Mouse (Mus musculus): ENCODE data around the gene Tm6sf1. TPM values are rescaled to one million over a fixed set of nuclear protein-coding genes. Genes with fewer than 3 reads are reported as not detected.
A peak's percentile ranks its signal among the peaks of the same experiment; 100 is the strongest.
"Not testable (repeated sequence)": the region's sequence is repeated elsewhere in the genome, so short reads cannot be mapped to it uniquely, and the experiment has no call there.

Gene Tm6sf1
- polyA plus RNA-seq (2016; fragmentation: Nextera tagmentation; extraction: Ambion mirVana): 8.5 and 9.6 TPM in 2 replicates

- under 1% methylated on average over 64 of the region's 64 CpGs for WGBS
- H3K27me3 ChIP-seq: peaks cover 52% of the 10 kb centered on the region
- H3K4me2 ChIP-seq: peak within 1 kb of the TSS; percentile 98
- H3K4me3 ChIP-seq (replicated peaks): peak within 1 kb of the TSS; percentile 64
- H3K9ac ChIP-seq: peak within 1 kb of the TSS; percentile 71
- ATAC-seq (ENCODE audit: low FRiP score): peak; percentile 83
- H3K27ac ChIP-seq: no peak within 1 kb of the TSS; the same call in 1 of the 2 replicates
- H3K4me1 ChIP-seq: peaks cover 34% of the 10 kb centered on the region
- H3K36me3 ChIP-seq (replicated peaks): no peaks in the 10 kb centered on the region
- no peaks in the 10 kb centered on the region for H3K9me3 ChIP-seq
Observed at GRCm38 (mm10) chr7:81858968-81859721, at the start of gene Tm6sf1. Gene Tm6sf1 (plus strand): TSS chr7:81859001.

GRCm38 (mm10) chr7:81824906-81825305 lies 33.9 kb upstream of the Tm6sf1 start:
- no peak overlapping the region for H3K4me3 ChIP-seq (replicated peaks)

GRCm38 (mm10) chr7:81825381-81825780 lies 33.4 kb upstream of the Tm6sf1 start:
- 56% methylated on average over 3 of the region's 3 CpGs for WGBS
- Histone ChIP-seq H3K9ac (no peak overlapping the region), H3K9me3 (no peaks in the 10 kb centered on the region), H3K4me2 (no peak overlapping the region), H3K27ac (no peak overlapping the region), H3K4me1 (peaks cover 40% of the 10 kb centered on the region), H3K36me3 (replicated peaks) (no peaks in the 10 kb centered on the region), H3K4me3 (replicated peaks) (no peak overlapping the region), H3K27me3 (no peaks in the 10 kb centered on the region)
- ATAC-seq (ENCODE audit: low FRiP score): no peak

More at GRCm38 (mm10) chr7:81824906-81825305, 33.9 kb upstream of the Tm6sf1 start:
- WGBS: 74% methylated on average over 3 of the region's 3 CpGs
- no peak for ATAC-seq (ENCODE audit: low FRiP score)
- Histone ChIP-seq H3K36me3 (replicated peaks) (no peaks in the 10 kb centered on the region), H3K27ac (no peak overlapping the region), H3K9me3 (no peaks in the 10 kb centered on the region), H3K27me3 (no peaks in the 10 kb centered on the region), H3K4me2 (no peak overlapping the region), H3K4me1 (peaks cover 37% of the 10 kb centered on the region), H3K9ac (no peak overlapping the region)

GRCm38 (mm10) chr7:81827806-81828667 lies 30.8 kb upstream of the Tm6sf1 start:
- Histone ChIP-seq H3K27ac (peak overlapping the region; percentile 97), H3K27me3 (no peaks in the 10 kb centered on the region), H3K9ac (peak overlapping the region; percentile 87), H3K4me3 (replicated peaks) (peak overlapping the region; percentile 86), H3K4me2 (peak overlapping the region; percentile 79), H3K9me3 (no peaks in the 10 kb centered on the region), H3K36me3 (replicated peaks) (no peaks in the 10 kb centered on the region), H3K4me1 (peaks cover 40% of the 10 kb centered on the region)
- WGBS: 21% methylated on average over 17 of the region's 17 CpGs
- ATAC-seq (ENCODE audit: low FRiP score): peak; percentile 4; the same call in 1 of the 2 replicates

- peak overlapping the region; percentile 97 for H3K27ac ChIP-seq
- peak overlapping the region; percentile 86 for H3K4me3 ChIP-seq (replicated peaks)
- ATAC-seq (ENCODE audit: low FRiP score): peak; percentile 80
- H3K27me3 ChIP-seq: no peaks in the 10 kb centered on the region
- peak overlapping the region; percentile 87 for H3K9ac ChIP-seq
- peak overlapping the region; percentile 79 for H3K4me2 ChIP-seq
- H3K9me3 ChIP-seq: no peaks in the 10 kb centered on the region
- H3K36me3 ChIP-seq (replicated peaks): no peaks in the 10 kb centered on the region
- WGBS: under 1% methylated on average over 66 of the region's 91 CpGs
- H3K4me1 ChIP-seq: peaks cover 40% of the 10 kb centered on the region
Observed at GRCm38 (mm10) chr7:81828681-81829378, 30.0 kb upstream of the Tm6sf1 start.

- no peaks in the 10 kb centered on the region for H3K9me3 ChIP-seq
- H3K27ac ChIP-seq: peak within 1 kb of the TSS; percentile 97
Observed at GRCm38 (mm10) chr7:81829379-81829894, 29.4 kb upstream of the Tm6sf1 start, which contains the start of gene Btbd1. Gene Btbd1 (minus strand): TSS chr7:81829431.

GRCm38 (mm10) chr7:81834847-81835246 lies 24.0 kb upstream of the Tm6sf1 start:
- no peak overlapping the region for H3K27ac ChIP-seq
- peaks cover 3% of the 10 kb centered on the region; the same call in 1 of the 2 replicates for H3K4me1 ChIP-seq
- H3K9ac ChIP-seq: no peak overlapping the region
- ATAC-seq (ENCODE audit: low FRiP score): no peak
- no peak overlapping the region for H3K4me2 ChIP-seq
- H3K4me3 ChIP-seq (replicated peaks): no peak overlapping the region
- no peaks in the 10 kb centered on the region for H3K27me3 ChIP-seq
- no peaks in the 10 kb centered on the region for H3K36me3 ChIP-seq (replicated peaks)
- H3K9me3 ChIP-seq: no peaks in the 10 kb centered on the region

More at GRCm38 (mm10) chr7:81829379-81829894, 29.4 kb upstream of the Tm6sf1 start, which contains the start of gene Btbd1:
- H3K9ac ChIP-seq: peak within 1 kb of the TSS; percentile 87
- H3K4me1 ChIP-seq: peaks cover 40% of the 10 kb centered on the region
- peak within 1 kb of the TSS; percentile 79 for H3K4me2 ChIP-seq
- H3K4me3 ChIP-seq (replicated peaks): peak within 1 kb of the TSS; percentile 86
- WGBS: under 1% methylated on average over 45 of the region's 58 CpGs
- ATAC-seq (ENCODE audit: low FRiP score): peak; percentile 94
- no peaks in the 10 kb centered on the region for H3K36me3 ChIP-seq (replicated peaks)
- H3K27me3 ChIP-seq: no peaks in the 10 kb centered on the region

- Histone ChIP-seq H3K4me3 (replicated peaks) (no peak overlapping the region), H3K36me3 (replicated peaks) (no peaks in the 10 kb centered on the region), H3K9me3 (no peaks in the 10 kb centered on the region), H3K4me2 (no peak overlapping the region), H3K4me1 (no peaks in the 10 kb centered on the region), H3K27ac (no peak overlapping the region), H3K9ac (no peak overlapping the region), H3K27me3 (no peaks in the 10 kb centered on the region)
- 88% methylated on average over 5 of the region's 5 CpGs for WGBS
- ATAC-seq (ENCODE audit: low FRiP score): no peak
Observed at GRCm38 (mm10) chr7:81835430-81835829, 23.4 kb upstream of the Tm6sf1 start.

- H3K4me2 ChIP-seq; H3K4me1 ChIP-seq; H3K27me3 ChIP-seq; H3K36me3 ChIP-seq (replicated peaks); ATAC-seq (ENCODE audit: low FRiP score); H3K27ac ChIP-seq; H3K9ac ChIP-seq; H3K4me3 ChIP-seq (replicated peaks); H3K9me3 ChIP-seq: not testable (repeated sequence)
- WGBS: 91% methylated on average over 5 of the region's 5 CpGs
Observed at GRCm38 (mm10) chr7:81837771-81838170, 21.0 kb upstream of the Tm6sf1 start.

- Histone ChIP-seq H3K9ac (no peak overlapping the region), H3K9me3 (no peaks in the 10 kb centered on the region), H3K4me2 (no peak overlapping the region), H3K4me3 (replicated peaks) (no peak overlapping the region), H3K36me3 (replicated peaks) (no peaks in the 10 kb centered on the region), H3K27me3 (no peaks in the 10 kb centered on the region), H3K27ac (no peak overlapping the region), H3K4me1 (no peaks in the 10 kb centered on the region)
- WGBS: 72% methylated on average over 6 of the region's 6 CpGs
- no peak for ATAC-seq (ENCODE audit: low FRiP score)
Observed at GRCm38 (mm10) chr7:81839746-81840145, 19.1 kb upstream of the Tm6sf1 start.

- no peak for ATAC-seq (ENCODE audit: low FRiP score)
- Histone ChIP-seq H3K9me3 (no peaks in the 10 kb centered on the region), H3K9ac (no peak overlapping the region), H3K36me3 (replicated peaks) (no peaks in the 10 kb centered on the region), H3K4me1 (no peaks in the 10 kb centered on the region), H3K27ac (no peak overlapping the region), H3K4me2 (no peak overlapping the region), H3K4me3 (replicated peaks) (no peak overlapping the region), H3K27me3 (no peaks in the 10 kb centered on the region)
- WGBS: 61% methylated on average over 7 of the region's 7 CpGs
Observed at GRCm38 (mm10) chr7:81840661-81841181, 18.1 kb upstream of the Tm6sf1 start.

All from forebrain, embryonic 12.5 days (tissue).